Mouse (Mus musculus) heart, postnatal 0 days (tissue): ENCODE measurements around the gene Ccdc88c.

Experiments
- CTCF ChIP-seq: IDR thresholded peaks from 2 replicates; pipeline ENCODE4 v1.5.1; 2016; ENCODE audit warnings: antibody characterized with exemption, control low read depth, low read depth
- EP300 ChIP-seq: IDR thresholded peaks from 2 replicates; pipeline ENCODE4 v1.6.1; 2016; ENCODE audit warnings: antibody characterized with exemption, low read depth

DNA sequence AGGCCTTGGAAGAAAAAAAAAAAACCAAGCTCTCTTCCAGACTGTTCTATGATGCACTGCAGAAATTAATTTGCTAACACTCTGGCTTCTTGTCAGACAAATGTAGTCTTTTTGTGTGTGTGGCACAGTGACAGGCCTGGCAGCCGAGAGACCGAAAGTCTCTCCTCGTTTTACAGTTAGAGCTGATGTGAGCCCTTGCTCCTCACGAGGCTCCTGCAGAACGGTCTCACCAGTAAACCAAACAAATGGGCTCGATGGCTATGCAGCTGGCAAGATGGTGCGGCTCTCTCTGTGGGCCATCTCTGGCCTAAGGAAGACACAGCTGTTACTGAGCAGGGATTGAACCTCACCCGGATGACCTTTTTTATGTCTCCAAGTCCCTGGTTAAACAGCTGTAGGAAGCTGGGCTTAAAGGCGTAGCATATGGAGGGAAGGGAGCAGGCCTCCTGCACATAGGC lies 48.3 kb downstream of the Ccdc88c start:
- no peak for TF ChIP-seq CTCF
- TF ChIP-seq EP300: no peak
